In the genomic region with DNA sequence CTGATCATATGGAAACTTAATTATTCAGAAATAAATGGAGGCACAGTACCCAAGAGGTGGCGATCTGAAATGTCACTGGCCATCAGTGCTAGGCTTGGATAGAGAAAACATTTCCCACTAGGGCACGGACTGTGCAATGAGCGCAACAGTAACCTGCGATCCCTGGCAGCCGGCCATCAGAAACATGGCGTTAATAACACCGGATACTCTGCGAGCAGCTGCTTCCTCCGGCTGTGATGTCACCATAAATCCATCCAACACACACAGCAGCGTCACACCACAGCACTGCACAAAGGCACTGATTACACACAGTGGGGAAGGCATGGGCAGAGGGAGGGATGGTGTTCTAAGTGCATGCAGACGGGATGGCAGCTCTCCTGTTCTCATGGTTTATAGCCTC, we compare ENCODE assay signal across 8 mouse cellular contexts. TPM values are rescaled to one million over a fixed set of nuclear protein-coding genes. Genes with fewer than 3 reads are reported as not detected.
A peak's percentile ranks its signal among the peaks of the same experiment; 100 is the strongest.
DNase-seq lines count a peak whose midpoint lies in the region; ATAC-seq lines count a peak whose summit lies in the region.

No protein-coding gene starts in this region.

- ATAC-seq in midbrain, embryonic 12.5 days (ENCODE audit: low FRiP score, low read depth) = no peak
- no peak for ATAC-seq in midbrain, embryonic 11.5 days (ENCODE audit: low FRiP score)
- ATAC-seq in liver, embryonic 12.5 days = no peak
- no peak for ATAC-seq in neural tube, embryonic 15.5 days (ENCODE audit: low FRiP score)

- peaks cover 15% of the 10 kb centered on the region for H3K36me3 ChIP-seq in midbrain, embryonic 12.5 days
- peaks cover 10% of the 10 kb centered on the region for H3K36me3 ChIP-seq in midbrain, embryonic 11.5 days (ENCODE audit: control insufficient read depth, insufficient read depth, low read length)
- peaks cover 24% of the 10 kb centered on the region for H3K36me3 ChIP-seq in hindbrain, embryonic 10.5 days
- peaks cover 21% of the 10 kb centered on the region for H3K36me3 ChIP-seq in liver, embryonic 12.5 days
- peaks cover 14% of the 10 kb centered on the region for H3K36me3 ChIP-seq in neural tube, embryonic 15.5 days

- WGBS in midbrain, embryonic 12.5 days = 70% methylated on average over 11 of the region's 11 CpGs
- 82% methylated on average over 11 of the region's 11 CpGs for WGBS in midbrain, embryonic 11.5 days
- WGBS in hindbrain, embryonic 10.5 days = 85% methylated on average over 11 of the region's 11 CpGs
- 70% methylated on average over 11 of the region's 11 CpGs for WGBS in liver, embryonic 12.5 days (ENCODE audit: insufficient replicate concordance)
- WGBS in neural tube, embryonic 15.5 days = 7% methylated on average over 11 of the region's 11 CpGs

- H3K4me2 ChIP-seq in midbrain, embryonic 12.5 days (replicated peaks) = no peak overlapping the region
- no peak overlapping the region for H3K4me2 ChIP-seq in midbrain, embryonic 11.5 days
- no peak overlapping the region for H3K4me2 ChIP-seq in liver, embryonic 12.5 days
- peak overlapping the region; percentile 13; the same call in 1 of the 2 replicates for H3K4me2 ChIP-seq in neural tube, embryonic 15.5 days

- H3K4me1 ChIP-seq in midbrain, embryonic 12.5 days = peaks cover 57% of the 10 kb centered on the region
- peaks cover 36% of the 10 kb centered on the region for H3K4me1 ChIP-seq in midbrain, embryonic 11.5 days (ENCODE audit: control insufficient read depth, insufficient read depth, low read length)
- H3K4me1 ChIP-seq in hindbrain, embryonic 10.5 days (replicated peaks) = peaks cover 62% of the 10 kb centered on the region
- H3K4me1 ChIP-seq in liver, embryonic 12.5 days = peaks cover 76% of the 10 kb centered on the region
- H3K4me1 ChIP-seq in neural tube, embryonic 15.5 days = peaks cover 67% of the 10 kb centered on the region

- H3K27ac ChIP-seq in midbrain, embryonic 12.5 days (replicated peaks) = peak overlapping the region; percentile 99; the same call in 1 of the 2 replicates
- no peak overlapping the region for H3K27ac ChIP-seq in midbrain, embryonic 11.5 days (ENCODE audit: low read depth, low read length)
- H3K27ac ChIP-seq in hindbrain, embryonic 10.5 days = peak overlapping the region; percentile 50
- H3K27ac ChIP-seq in liver, embryonic 12.5 days = 0 out of 2 replicates have a peak overlapping the region, but pooled peaks have one; percentile 4
- peak overlapping the region; percentile 65 for H3K27ac ChIP-seq in neural tube, embryonic 15.5 days (replicated peaks)

- intact Hi-C loops in left cerebral cortex, postnatal 14 days (cut with DNase I) = no loop called here

- H3K9ac ChIP-seq in midbrain, embryonic 12.5 days (replicated peaks) = no peak overlapping the region; the same call in 1 of the 2 replicates
- H3K9ac ChIP-seq in midbrain, embryonic 11.5 days (ENCODE audit: low read length) = no peak overlapping the region
- no peak overlapping the region for H3K9ac ChIP-seq in liver, embryonic 12.5 days
- H3K9ac ChIP-seq in neural tube, embryonic 15.5 days (replicated peaks) = no peak overlapping the region; the same call in 1 of the 2 replicates

- H3K9me3 ChIP-seq in midbrain, embryonic 12.5 days = no peaks in the 10 kb centered on the region
- H3K9me3 ChIP-seq in midbrain, embryonic 11.5 days (ENCODE audit: control insufficient read depth, low read length) = no peaks in the 10 kb centered on the region
- no peaks in the 10 kb centered on the region for H3K9me3 ChIP-seq in hindbrain, embryonic 10.5 days
- H3K9me3 ChIP-seq in liver, embryonic 12.5 days (replicated peaks) = no peaks in the 10 kb centered on the region
- no peaks in the 10 kb centered on the region for H3K9me3 ChIP-seq in neural tube, embryonic 15.5 days (replicated peaks)

- no peak overlapping the region for H3K4me3 ChIP-seq in midbrain, embryonic 12.5 days
- no peak overlapping the region for H3K4me3 ChIP-seq in midbrain, embryonic 11.5 days (ENCODE audit: low read depth, low read length)
- no peak overlapping the region for H3K4me3 ChIP-seq in hindbrain, embryonic 10.5 days
- H3K4me3 ChIP-seq in liver, embryonic 12.5 days = no peak overlapping the region
- no peak overlapping the region for H3K4me3 ChIP-seq in neural tube, embryonic 15.5 days (replicated peaks)

- no peaks in the 10 kb centered on the region for H3K27me3 ChIP-seq in midbrain, embryonic 12.5 days
- H3K27me3 ChIP-seq in midbrain, embryonic 11.5 days (ENCODE audit: control insufficient read depth, insufficient read depth, low read length) = no peaks in the 10 kb centered on the region
- no peaks in the 10 kb centered on the region for H3K27me3 ChIP-seq in hindbrain, embryonic 10.5 days (ENCODE audit: insufficient read depth, poor library complexity, severe bottlenecking)
- H3K27me3 ChIP-seq in liver, embryonic 12.5 days (replicated peaks) = no peaks in the 10 kb centered on the region
- no peaks in the 10 kb centered on the region for H3K27me3 ChIP-seq in neural tube, embryonic 15.5 days (replicated peaks)

- no peak for DNase-seq in midbrain, embryonic 11.5 days (ENCODE audit: low spot score, missing footprints)
- peak; percentile 80 for DNase-seq in gastrocnemius, adult 18-20 months (ENCODE audit: low spot score)
- DNase-seq in hindbrain, embryonic 10.5 days (ENCODE audit: low spot score) = no peak
- no peak for DNase-seq in left cerebral cortex, postnatal 14 days (ENCODE audit: low spot score in 2 of 2)
- no peak for DNase-seq in urinary bladder, postnatal 4 days (ENCODE audit: low spot score in 2 of 2)

RNA-seq across cellular contexts. Expression of a gene that starts 36.7 kb away (rescaled TPM):
- 1.1 and 1.4 TPM in 2 replicates for polyA plus RNA-seq in midbrain, embryonic 12.5 days (2016; fragmentation: Nextera tagmentation; extraction: Ambion mirVana)
- polyA plus RNA-seq in midbrain, embryonic 11.5 days (2014; fragmentation: Nextera tagmentation; extraction: Ambion mirVana) = 1.3 TPM in 2 replicates
- under 1 TPM; 0.85 to 0.87 TPM for total RNA-seq in gastrocnemius, adult 18-20 months (2021)
- 1.3 and 1.7 TPM in 2 replicates for polyA plus RNA-seq in hindbrain, embryonic 10.5 days (2016; fragmentation: Nextera tagmentation; extraction: Ambion mirVana)
- 10.8 and 11.6 TPM in 2 replicates for polyA plus RNA-seq in liver, embryonic 12.5 days (2016; fragmentation: Nextera tagmentation; extraction: Ambion mirVana)
- polyA plus RNA-seq in neural tube, embryonic 15.5 days (2015; fragmentation: Nextera tagmentation; extraction: Ambion mirVana) = 2.3 and 27.7 TPM in 2 replicates
- total RNA-seq in left cerebral cortex, postnatal 14 days (2021) = 10 to 100 TPM; 25.9 to 27.2 TPM

RNA-seq across cellular contexts. Expression of a gene that starts 39.4 kb away (rescaled TPM):
- 227 and 244 TPM in 2 replicates for polyA plus RNA-seq in midbrain, embryonic 12.5 days (2016; fragmentation: Nextera tagmentation; extraction: Ambion mirVana)
- polyA plus RNA-seq in midbrain, embryonic 11.5 days (2014; fragmentation: Nextera tagmentation; extraction: Ambion mirVana) = 201 and 205 TPM in 2 replicates
- total RNA-seq in gastrocnemius, adult 18-20 months (2021) = 10 to 100 TPM in 1 of 2 experiments, 1 to 10 TPM in 1; 8.9 to 12.7 TPM
- polyA plus RNA-seq in hindbrain, embryonic 10.5 days (2016; fragmentation: Nextera tagmentation; extraction: Ambion mirVana) = 248 and 258 TPM in 2 replicates
- 78.7 and 78.8 TPM in 2 replicates for polyA plus RNA-seq in liver, embryonic 12.5 days (2016; fragmentation: Nextera tagmentation; extraction: Ambion mirVana)
- polyA plus RNA-seq in neural tube, embryonic 15.5 days (2015; fragmentation: Nextera tagmentation; extraction: Ambion mirVana) = 160 and 162 TPM in 2 replicates
- total RNA-seq in left cerebral cortex, postnatal 14 days (2021) = 100 to 1,000 TPM in 1 of 2 experiments, 10 to 100 TPM in 1; 97.7 to 102 TPM
